Mouse (Mus musculus) bone marrow, adult 2 months (tissue): ENCODE results near the gene Luzp2. TPM values are rescaled to one million over a fixed set of nuclear protein-coding genes. Genes with fewer than 3 reads are reported as not detected.

Experiments
- H3K27ac ChIP-seq: fragments of 200-500 bp; 2 replicates; pipeline ENCODE4 v1.5.1; 2012; ENCODE audit warnings: low read depth, mild to moderate bottlenecking, control low read depth, inconsistent platforms, low read length; ENCODE audit not compliant: control insufficient read depth, poor library complexity, insufficient read depth
- H3K4me1 ChIP-seq: fragments of 200-500 bp; 2 replicates; pipeline ENCODE4 v1.6.1; 2011; ENCODE audit warnings: low read length; ENCODE audit not compliant: control insufficient read depth, insufficient read depth
- H3K4me3 ChIP-seq: fragments of 200-500 bp; replicated peaks from 2 replicates; pipeline ENCODE3; 2011; ENCODE audit warnings: mild to moderate bottlenecking, low read depth, low read length, control low read depth; ENCODE audit not compliant: control insufficient read depth
- CTCF ChIP-seq: fragments of 200-500 bp; IDR thresholded peaks from 2 replicates; pipeline ENCODE4 v1.5.1; 2011; ENCODE audit warnings: low read length, control low read depth; ENCODE audit not compliant: control insufficient read depth, insufficient read depth
- POLR2A ChIP-seq: fragments of 200-500 bp; IDR thresholded peaks from 2 replicates; pipeline ENCODE4 v1.6.1; 2011; ENCODE audit warnings: low read depth, mild to moderate bottlenecking, control low read depth, low read length, borderline replicate concordance; ENCODE audit not compliant: control insufficient read depth
- WGBS: fragments of 180-500 bp; shearing (Covaris S2); methylation state at CpG from one replicate; pipeline ENCODE4 v1.1.7; 2018; 5-methylcytosine and 5-hydroxymethylcytosine counted together
- polyA plus RNA-seq: library from polyadenylated mRNA; stranded (reverse); fragments of >200 nt; gene quantifications from 2 replicates; pipeline ENCODE4 v1.2.4, GENCODE M21; 2011; ENCODE audit warnings: low replicate concordance; ENCODE audit not compliant: missing spikeins, insufficient read depth, insufficient read length

Luzp2 gene
- polyA plus RNA-seq, 1 experiment = not detected

- Histone ChIP-seq H3K4me3 (no peak overlapping the region), H3K27ac (no peak overlapping the region), H3K4me1 (no peaks in the 10 kb centered on the region)
- no peak for TF ChIP-seq POLR2A
- TF ChIP-seq CTCF = no peak
- WGBS = 50% methylated on average over 1 of the region's 1 CpGs
Measured at GRCm38 (mm10) chr7:54852860-54853259, 17.6 kb downstream of the Luzp2 start.

GRCm38 (mm10) chr7:54861230-54861856 is 26.0 kb downstream of the Luzp2 start:
- H3K4me3 ChIP-seq = no peak overlapping the region
- no peak for TF ChIP-seq CTCF
- TF ChIP-seq POLR2A = no peak
- 61% methylated on average over 11 of the region's 11 CpGs for WGBS
- H3K4me1 ChIP-seq = no peaks in the 10 kb centered on the region
- H3K27ac ChIP-seq = no peak overlapping the region

- 34% methylated on average over 4 of the region's 4 CpGs for WGBS
- no peak for TF ChIP-seq CTCF
- no peak for TF ChIP-seq POLR2A
- H3K27ac ChIP-seq = no peak overlapping the region
- no peaks in the 10 kb centered on the region for H3K4me1 ChIP-seq
- no peak overlapping the region for H3K4me3 ChIP-seq
Measured at GRCm38 (mm10) chr7:54878928-54879644, 43.8 kb downstream of the Luzp2 start.

GRCm38 (mm10) chr7:54893709-54894627 is 58.7 kb downstream of the Luzp2 start:
- no peak for TF ChIP-seq CTCF
- TF ChIP-seq POLR2A = no peak
- Histone ChIP-seq H3K27ac (no peak overlapping the region), H3K4me1 (no peaks in the 10 kb centered on the region), H3K4me3 (no peak overlapping the region)
- 77% methylated on average over 3 of the region's 3 CpGs for WGBS

GRCm38 (mm10) chr7:54898589-54898988 is 63.3 kb downstream of the Luzp2 start:
- TF ChIP-seq CTCF (no peak), POLR2A (no peak)
- Histone ChIP-seq H3K4me3 (no peak overlapping the region), H3K27ac (no peak overlapping the region), H3K4me1 (no peaks in the 10 kb centered on the region)
- 23% methylated on average over 3 of the region's 3 CpGs for WGBS

- whole genome bisulfite sequencing = 88% methylated on average over 7 of the region's 7 CpGs
- no peak for TF ChIP-seq POLR2A
- H3K4me1 ChIP-seq = no peaks in the 10 kb centered on the region
- H3K4me3 ChIP-seq = no peak overlapping the region
- H3K27ac ChIP-seq = no peak overlapping the region
Measured at GRCm38 (mm10) chr7:54909958-54910357, 74.7 kb downstream of the Luzp2 start.

GRCm38 (mm10) chr7:54914030-54914429 is 78.7 kb downstream of the Luzp2 start:
- H3K27ac ChIP-seq = no peak overlapping the region
- no peak overlapping the region for H3K4me3 ChIP-seq
- TF ChIP-seq CTCF (no peak), POLR2A (no peak)
- 69% methylated on average over 1 of the region's 1 CpGs for WGBS
- no peaks in the 10 kb centered on the region for H3K4me1 ChIP-seq

GRCm38 (mm10) chr7:54921991-54922390 is 86.7 kb downstream of the Luzp2 start:
- no peak overlapping the region for H3K4me3 ChIP-seq
- no peaks in the 10 kb centered on the region for H3K4me1 ChIP-seq
- WGBS = 38% methylated on average over 3 of the region's 3 CpGs
- H3K27ac ChIP-seq = no peak overlapping the region
- no peak for TF ChIP-seq POLR2A
- TF ChIP-seq CTCF = no peak
